Mouse (Mus musculus) MEL (cell line): ENCODE measurements around the gene U2af2. TPM values are rescaled to one million over a fixed set of nuclear protein-coding genes. Genes with fewer than 3 reads are reported as not detected.

Source experiments
- DNase-seq: peaks from one replicate; pipeline ENCODE4 v3.0.0; 2011; ENCODE audit warnings: low read depth, low spot score
- H3K27ac ChIP-seq: 2 replicates; pipeline ENCODE4 v1.5.1; 2012; ENCODE audit warnings: low read depth, mild to moderate bottlenecking, control low read depth, low read length, moderate library complexity; ENCODE audit not compliant: control insufficient read depth
- H3K27me3 ChIP-seq, 2 experiments: fragments of 150-350 bp in 1 of 2; sonication (generic) in 1 of 2; 2 replicates each; pipeline ENCODE4 v1.6.1; 2012; ENCODE audit warnings: low read length in 2 of 2, mild to moderate bottlenecking in 2 of 2, improper control_type of control experiment in 1 of 2, moderate library complexity in 1 of 2; ENCODE audit not compliant: insufficient read depth in 2 of 2, control insufficient read depth in 1 of 2
- H3K36me3 ChIP-seq, 2 experiments: 2 replicates each; pipeline ENCODE4 v1.6.1; 2012 to 2014; ENCODE audit warnings: low read length in 2 of 2, improper control_type of control experiment in 1 of 2, inconsistent platforms in 1 of 2, mild to moderate bottlenecking in 1 of 2; ENCODE audit not compliant: insufficient read depth in 2 of 2, control insufficient read depth in 1 of 2
- H3K4me1 ChIP-seq, 2 experiments: fragments of 150-350 bp in 1 of 2; sonication (generic) in 1 of 2; 2 replicates each; pipeline ENCODE4 v1.6.1; 2012; ENCODE audit warnings: low read length in 2 of 2, improper control_type of control experiment in 1 of 2, mild to moderate bottlenecking in 1 of 2; ENCODE audit not compliant: insufficient read depth in 2 of 2, control insufficient read depth in 1 of 2
- H3K4me3 ChIP-seq, 2 experiments: fragments of 150-350 bp in 1 of 2; sonication (generic) in 1 of 2; 2 replicates each; pipeline ENCODE4 v1.5.1; 2012; ENCODE audit warnings: low read depth in 2 of 2, low read length in 2 of 2, mild to moderate bottlenecking in 2 of 2, moderate library complexity in 2 of 2, control low read depth in 1 of 2, improper control_type of control experiment in 1 of 2; ENCODE audit not compliant: control insufficient read depth in 1 of 2, insufficient read depth in 1 of 2
- H3K79me2 ChIP-seq: 2 replicates; pipeline ENCODE4 v1.6.1; 2012; ENCODE audit warnings: mild to moderate bottlenecking, low read length, moderate library complexity; ENCODE audit not compliant: control insufficient read depth, poor library complexity, insufficient read depth
- H3K9ac ChIP-seq: 2 replicates; pipeline ENCODE4 v1.6.1; 2012; ENCODE audit warnings: low read depth, mild to moderate bottlenecking, control low read depth, low read length, moderate library complexity; ENCODE audit not compliant: control insufficient read depth, poor library complexity, severe bottlenecking
- H3K9me3 ChIP-seq: fragments of 150-350 bp; sonication (generic); replicated peaks from 2 replicates; pipeline ENCODE4 v1.6.1; 2012; ENCODE audit warnings: mild to moderate bottlenecking, low read length, improper control_type of control experiment, moderate library complexity; ENCODE audit not compliant: insufficient read depth
- BHLHE40 ChIP-seq: IDR thresholded peaks from 2 replicates; pipeline ENCODE4 v1.6.1; 2012; ENCODE audit warnings: low read depth, mild to moderate bottlenecking, inconsistent platforms, low read length, improper control_type of control experiment, borderline replicate concordance
- CHD2 ChIP-seq: IDR thresholded peaks from 2 replicates; pipeline ENCODE4 v1.6.1; 2011; ENCODE audit warnings: low read length, improper control_type of control experiment
- CTCF ChIP-seq, 3 experiments: IDR thresholded peaks in 2 of 3; conservative IDR thresholded peaks in 1 of 3; 2 replicates each; pipeline ENCODE4 v1.5.1; 2011 to 2012; ENCODE audit warnings: low read length in 3 of 3, low read depth in 2 of 3, mild to moderate bottlenecking in 2 of 3, improper control_type of control experiment in 1 of 3, inconsistent platforms in 1 of 3, mixed read lengths in 1 of 3, moderate library complexity in 1 of 3; ENCODE audit not compliant: control insufficient read depth in 1 of 3, insufficient read depth in 1 of 3, poor library complexity in 1 of 3, severe bottlenecking in 1 of 3
- E2F4 ChIP-seq: IDR thresholded peaks from 2 replicates; pipeline ENCODE4 v1.6.1; 2011; ENCODE audit warnings: low read depth, low read length, improper control_type of control experiment, borderline replicate concordance
- EP300 ChIP-seq, 2 experiments: IDR thresholded peaks; 2 replicates each; pipeline ENCODE4 v1.6.1; 2011; ENCODE audit warnings: improper control_type of control experiment in 2 of 2, low read length in 2 of 2, low read depth in 1 of 2, mild to moderate bottlenecking in 1 of 2
- ETS1 ChIP-seq: IDR thresholded peaks from 2 replicates; pipeline ENCODE4 v1.6.1; 2012; ENCODE audit warnings: low read depth, mild to moderate bottlenecking, inconsistent platforms, low read length, improper control_type of control experiment, moderate library complexity
- GATA1 ChIP-seq: IDR thresholded peaks from 2 replicates; pipeline ENCODE4 v1.6.1; 2011; ENCODE audit warnings: low read depth, low read length, improper control_type of control experiment
- KAT2A ChIP-seq: conservative IDR thresholded peaks from 2 replicates; pipeline ENCODE4 v1.6.1; 2012; ENCODE audit warnings: low read depth, low read length, improper control_type of control experiment, inconsistent platforms
- MAX ChIP-seq: IDR thresholded peaks from 2 replicates; pipeline ENCODE4 v1.6.1; 2011; ENCODE audit warnings: low read length, improper control_type of control experiment
- MAZ ChIP-seq: IDR thresholded peaks from 2 replicates; pipeline ENCODE4 v1.6.1; 2012; ENCODE audit warnings: low read depth, mild to moderate bottlenecking, inconsistent platforms, low read length, improper control_type of control experiment
- MEF2A ChIP-seq: IDR thresholded peaks from 2 replicates; pipeline ENCODE4 v1.6.1; 2014; ENCODE audit warnings: low read depth, mild to moderate bottlenecking, inconsistent platforms, low read length, improper control_type of control experiment; ENCODE audit not compliant: poor library complexity, insufficient replicate concordance, severe bottlenecking; ENCODE audit errors: extremely low read depth
- MYB ChIP-seq: IDR thresholded peaks from 2 replicates; pipeline ENCODE4 v1.6.1; 2011; ENCODE audit warnings: mild to moderate bottlenecking, low read depth, low read length, improper control_type of control experiment
- MYC ChIP-seq: IDR thresholded peaks from 2 replicates; pipeline ENCODE4 v1.6.1; 2011; ENCODE audit warnings: low read depth, mild to moderate bottlenecking, low read length, improper control_type of control experiment, moderate library complexity
- NRF1 ChIP-seq: IDR thresholded peaks from 2 replicates; pipeline ENCODE4 v1.6.1; 2014; ENCODE audit warnings: low read depth, mild to moderate bottlenecking, inconsistent platforms, low read length, improper control_type of control experiment, moderate library complexity; ENCODE audit not compliant: poor library complexity, insufficient read depth, severe bottlenecking
- POLR2AphosphoS5 ChIP-seq: IDR thresholded peaks from 2 replicates; pipeline ENCODE4 v1.6.1; 2012; ENCODE audit warnings: low read depth, borderline replicate concordance, mild to moderate bottlenecking, inconsistent platforms, low read length, moderate library complexity, mixed read lengths
- RAD21 ChIP-seq: IDR thresholded peaks from 2 replicates; pipeline ENCODE4 v1.6.1; 2011; ENCODE audit warnings: mild to moderate bottlenecking, low read depth, low read length, improper control_type of control experiment
- RCOR1 ChIP-seq: IDR thresholded peaks from 2 replicates; pipeline ENCODE4 v1.6.1; 2012; ENCODE audit warnings: low read depth, mild to moderate bottlenecking, inconsistent platforms, low read length, improper control_type of control experiment
- SIN3A ChIP-seq: IDR thresholded peaks from 2 replicates; pipeline ENCODE4 v1.6.1; 2012; ENCODE audit warnings: low read length, improper control_type of control experiment, inconsistent platforms
- SMC3 ChIP-seq: IDR thresholded peaks from 2 replicates; pipeline ENCODE4 v1.6.1; 2011; ENCODE audit warnings: low read depth, low read length, improper control_type of control experiment
- TAL1 ChIP-seq: IDR thresholded peaks from 2 replicates; pipeline ENCODE4 v1.6.1; 2012; ENCODE audit warnings: mild to moderate bottlenecking, inconsistent platforms, low read length, moderate library complexity, mixed read lengths
- UBTF ChIP-seq: IDR thresholded peaks from 2 replicates; pipeline ENCODE4 v1.6.1; 2012; ENCODE audit warnings: low read depth, mild to moderate bottlenecking, inconsistent platforms, low read length, improper control_type of control experiment, moderate library complexity, borderline replicate concordance; ENCODE audit not compliant: insufficient read depth
- ZC3H11A ChIP-seq: IDR thresholded peaks from 2 replicates; pipeline ENCODE4 v1.6.1; 2012; ENCODE audit warnings: low read depth, mild to moderate bottlenecking, inconsistent platforms, low read length, improper control_type of control experiment
- polyA plus RNA-seq, 2 experiments: library from polyadenylated mRNA; stranded (reverse) in 1 of 2; unstranded in 1 of 2; fragments of >175 nt in 1 of 2; fragments of >200 nt in 1 of 2; gene quantifications; 2 replicates each; pipeline versions ENCODE4 v1.2.1 to v1.2.4; 2012; ENCODE audit warnings: low replicate concordance in 2 of 2, low read depth in 1 of 2; ENCODE audit not compliant: insufficient read length in 2 of 2, insufficient read depth in 1 of 2, missing spikeins in 1 of 2
- total RNA-seq: library from RNA; depleted of rRNA; stranded (reverse); fragments of 300-350 nt; gene quantifications from 2 replicates; pipeline ENCODE4 v1.2.3, GENCODE M21; 2012

The U2af2 gene
- total and polyA plus RNA-seq, 3 experiments: 311 to 491 (median 477) TPM

GRCm38 (mm10) chr7:5083325-5084105 lies 21.6 kb downstream of the U2af2 start:
- H3K79me2 ChIP-seq: peaks cover 57% of the 10 kb centered on the region
- peaks cover 8 to 34% of the 10 kb centered on the region in 2 experiments for H3K4me1 ChIP-seq
- peaks cover 9 to 38% of the 10 kb centered on the region in 2 experiments for H3K36me3 ChIP-seq
- TF ChIP-seq MYC: no peak
- no peak for TF ChIP-seq POLR2AphosphoS5
- no peak for TF ChIP-seq BHLHE40
- TF ChIP-seq RAD21: no peak
- TF ChIP-seq SMC3: no peak
- TF ChIP-seq MAX: no peak
- TF ChIP-seq CHD2: no peak
- no peak for TF ChIP-seq ETS1
- no peak for TF ChIP-seq NRF1
- TF ChIP-seq E2F4: no peak
- TF ChIP-seq KAT2A: no peak
- TF ChIP-seq ZC3H11A: no peak
- TF ChIP-seq CTCF (IDR thresholded peaks at IDR 0.05 in 2 of 3, conservative IDR thresholded peaks at IDR 0.05 in 1 of 3; ENCODE audit: control insufficient read depth in 1 of 3, insufficient read depth in 1 of 3, low read depth in 2 of 3, low read length in 3 of 3, poor library complexity in 1 of 3, severe bottlenecking in 1 of 3): no peak
- no peaks in the 10 kb centered on the region for H3K9me3 ChIP-seq
- no peak overlapping the region for H3K4me3 ChIP-seq
- no peak overlapping the region for H3K9ac ChIP-seq
- no peaks in the 10 kb centered on the region for H3K27me3 ChIP-seq
- peak; percentile 39 for DNase-seq
- H3K27ac ChIP-seq: no peak overlapping the region

- Histone ChIP-seq H3K9me3 (no peaks in the 10 kb centered on the region), H3K27me3 (no peaks in the 10 kb centered on the region), H3K36me3 (peaks cover 19 to 38% of the 10 kb centered on the region in 2 experiments), H3K27ac (no peak overlapping the region), H3K9ac (no peak overlapping the region), H3K4me1 (peaks cover 8 to 34% of the 10 kb centered on the region in 2 experiments), H3K79me2 (peaks cover 60% of the 10 kb centered on the region), H3K4me3 (no peak overlapping the region)
- peak; percentile 53 for DNase-seq
- TF ChIP-seq BHLHE40: no peak
- no peak for TF ChIP-seq RCOR1
- no peak for TF ChIP-seq MYB
- TF ChIP-seq EP300 (IDR thresholded peaks at IDR 0.05; ENCODE audit: low read depth in 1 of 2, low read length in 2 of 2): peak; percentile 42 to 49; a peak in 3 of 4 replicates
- peak; percentile 52 for TF ChIP-seq TAL1
- TF ChIP-seq SIN3A: no peak
- no peak for TF ChIP-seq MEF2A
- TF ChIP-seq MAZ: no peak
- peak; percentile 68 for TF ChIP-seq GATA1
- TF ChIP-seq UBTF: no peak
Measured at GRCm38 (mm10) chr7:5085512-5085911, 23.6 kb downstream of the U2af2 start.
